Mouse (Mus musculus) forebrain, postnatal 0 days (tissue): ENCODE data around the gene Gm19345. TPM values are rescaled to one million over a fixed set of nuclear protein-coding genes. Genes with fewer than 3 reads are reported as not detected.
A peak's percentile ranks its signal among the peaks of the same experiment; 100 is the strongest.

Source experiments
- ATAC-seq: fragments of 200-750 bp; cut with Nextera tagmentation; 2 replicates; pipeline ENCODE4 v1.8.0; 2017; ENCODE audit warnings: mild to moderate bottlenecking, moderate library complexity
- DNase-seq: peaks from one replicate; pipeline ENCODE4 v3.0.0-alpha.2; 2015
- H3K27ac ChIP-seq: fragments of 300-500 bp; sonication (generic); 2 replicates; pipeline ENCODE4 v1.5.1; 2014; ENCODE audit warnings: low read depth, mild to moderate bottlenecking, antibody characterized with exemption, low read length, moderate library complexity, mixed read lengths
- H3K27me3 ChIP-seq: fragments of 300-500 bp; sonication (generic); 2 replicates; pipeline ENCODE4 v1.6.1; 2014; ENCODE audit warnings: mild to moderate bottlenecking, low read length, mixed read lengths; ENCODE audit not compliant: insufficient read depth
- H3K36me3 ChIP-seq: fragments of 300-500 bp; sonication (generic); 2 replicates; pipeline ENCODE4 v1.6.1; 2014; ENCODE audit warnings: mild to moderate bottlenecking, moderate library complexity; ENCODE audit not compliant: insufficient read depth
- H3K4me1 ChIP-seq: fragments of 300-500 bp; sonication (generic); 2 replicates; pipeline ENCODE4 v1.6.1; 2014; ENCODE audit warnings: antibody characterized with exemption; ENCODE audit not compliant: insufficient read depth
- H3K4me2 ChIP-seq: fragments of 300-500 bp; sonication (generic); 2 replicates; pipeline ENCODE4 v1.6.1; 2014; ENCODE audit warnings: low read depth, mild to moderate bottlenecking, moderate library complexity
- H3K4me3 ChIP-seq: fragments of 300-500 bp; sonication (generic); 2 replicates; pipeline ENCODE4 v1.5.1; 2014; ENCODE audit warnings: low read depth, low read length, mixed read lengths
- H3K9ac ChIP-seq: fragments of 300-500 bp; sonication (generic); 2 replicates; pipeline ENCODE4 v1.6.1; 2014; ENCODE audit warnings: mild to moderate bottlenecking
- H3K9me3 ChIP-seq: fragments of 300-500 bp; sonication (generic); 2 replicates; pipeline ENCODE4 v1.6.1; 2016; ENCODE audit warnings: low read length
- CTCF ChIP-seq: sonication (generic); IDR thresholded peaks from 2 replicates; pipeline ENCODE4 v1.5.1; 2016; ENCODE audit warnings: antibody characterized with exemption, control low read depth, low read depth
- WGBS: fragments of 180-500 bp; shearing (Covaris S2); extraction: QIAGEN DNeasy Blood & Tissue Kit; methylation state at CpG from one replicate; pipeline ENCODE4 v1.1.7; 2014; 5-methylcytosine and 5-hydroxymethylcytosine counted together
- polyA plus RNA-seq: library from polyadenylated mRNA; unstranded; fragments of >200 nt; fragmentation: Nextera tagmentation; extraction: Ambion mirVana; gene quantifications from 2 replicates; pipeline ENCODE4 v1.2.1, GENCODE M21; 2015
- total RNA-seq: library from RNA; depleted of rRNA; stranded (reverse); fragments of >200 nt; gene quantifications from 2 replicates; pipeline ENCODE4 v1.2.3, GENCODE M21; 2014; rRNA removed

Gene Gm19345
- total and polyA plus RNA-seq, 2 experiments from 2014 or later = 16.4 to 33.3 TPM

DNA sequence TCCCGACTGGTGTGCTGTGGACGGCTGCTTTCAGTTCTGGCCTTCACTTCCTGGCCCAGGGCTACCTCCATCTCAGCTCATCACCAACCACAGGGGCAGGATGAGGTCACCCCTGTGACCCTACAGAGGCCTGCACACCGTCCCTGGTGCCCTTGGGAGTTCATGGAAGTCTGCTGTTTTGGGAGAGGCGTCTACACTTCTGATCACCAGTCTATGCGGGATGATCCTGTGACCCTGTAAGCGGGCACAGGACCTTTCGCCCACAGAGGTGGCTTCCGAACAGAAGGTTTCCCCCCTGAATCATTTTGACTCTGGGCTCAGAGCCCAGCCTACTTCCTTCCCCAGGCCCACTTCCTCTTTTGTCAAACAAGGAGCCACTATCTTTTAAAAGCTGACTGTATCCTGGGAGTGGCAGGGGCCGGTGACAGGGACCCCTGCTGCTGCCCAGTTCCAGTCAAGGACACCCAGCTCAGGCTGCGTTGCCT is 19.4 kb downstream of the Gm19345 start:
- H3K4me2 ChIP-seq = no peak overlapping the region
- H3K4me3 ChIP-seq = no peak overlapping the region
- DNase-seq = no peak
- WGBS = 70% methylated on average over 10 of the region's 10 CpGs
- no peaks in the 10 kb centered on the region for H3K36me3 ChIP-seq
- H3K27me3 ChIP-seq = no peaks in the 10 kb centered on the region
- H3K9me3 ChIP-seq = no peaks in the 10 kb centered on the region
- ATAC-seq = no peak
- H3K27ac ChIP-seq = no peak overlapping the region
- no peaks in the 10 kb centered on the region for H3K4me1 ChIP-seq
- TF ChIP-seq CTCF = no peak
- no peak overlapping the region for H3K9ac ChIP-seq

- no peak overlapping the region for H3K9ac ChIP-seq
- 47% methylated on average over 5 of the region's 5 CpGs for WGBS
These were observed 20.3 kb downstream of the Gm19345 start for GRCm38 (mm10) chr7:19871943-19872601.

GRCm38 (mm10) chr7:19875948-19876682 is 24.3 kb downstream of the Gm19345 start:
- no peak overlapping the region for H3K9ac ChIP-seq
- ATAC-seq (peak; percentile 80), DNase-seq (peak; percentile 63)
- H3K9me3 ChIP-seq = no peaks in the 10 kb centered on the region
- H3K4me3 ChIP-seq = no peak overlapping the region
- H3K4me1 ChIP-seq = no peaks in the 10 kb centered on the region
- H3K4me2 ChIP-seq = no peak overlapping the region
- 51% methylated on average over 13 of the region's 13 CpGs for WGBS
- H3K36me3 ChIP-seq = no peaks in the 10 kb centered on the region
- no peak overlapping the region for H3K27ac ChIP-seq
- TF ChIP-seq CTCF = peak; percentile 82
- no peaks in the 10 kb centered on the region for H3K27me3 ChIP-seq

More at GRCm38 (mm10) chr7:19871943-19872601, 20.3 kb downstream of the Gm19345 start:
- DNase-seq = no peak
- H3K4me3 ChIP-seq = no peak overlapping the region
- peak; percentile 43 for TF ChIP-seq CTCF
- ATAC-seq = no peak
- no peak overlapping the region for H3K27ac ChIP-seq
- H3K27me3 ChIP-seq = no peaks in the 10 kb centered on the region
- H3K4me1 ChIP-seq = no peaks in the 10 kb centered on the region
- no peaks in the 10 kb centered on the region for H3K36me3 ChIP-seq
- no peak overlapping the region for H3K4me2 ChIP-seq
- H3K9me3 ChIP-seq = no peaks in the 10 kb centered on the region

GRCm38 (mm10) chr7:19876781-19877425 is 25.1 kb downstream of the Gm19345 start:
- ATAC-seq (no peak), DNase-seq (no peak)
- 60% methylated on average over 14 of the region's 14 CpGs for WGBS
- Histone ChIP-seq H3K4me1 (no peaks in the 10 kb centered on the region), H3K4me2 (no peak overlapping the region), H3K27ac (no peak overlapping the region), H3K4me3 (no peak overlapping the region), H3K27me3 (no peaks in the 10 kb centered on the region), H3K9me3 (no peaks in the 10 kb centered on the region), H3K36me3 (no peaks in the 10 kb centered on the region), H3K9ac (no peak overlapping the region)
- no peak for TF ChIP-seq CTCF

DNA sequence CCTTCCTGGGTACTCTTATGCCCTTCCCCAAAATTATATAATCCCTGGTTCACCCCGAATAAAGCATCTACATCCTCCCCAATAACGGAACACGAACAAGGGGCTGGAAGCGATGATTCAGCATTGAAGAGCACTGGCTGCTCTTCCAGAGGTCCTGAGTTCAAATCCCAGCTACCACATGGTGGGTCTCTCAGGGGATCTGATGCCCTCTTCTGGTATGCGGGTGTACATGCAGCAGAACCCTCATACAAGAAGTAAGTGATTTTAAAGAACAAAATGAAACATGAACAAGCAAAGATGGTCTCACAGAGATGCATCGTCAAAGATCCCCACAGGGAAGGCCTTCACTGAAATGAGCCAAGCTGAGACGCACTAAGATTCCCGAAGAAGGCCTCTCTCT is 29.0 kb downstream of the Gm19345 start:
- WGBS = 85% methylated on average over 8 of the region's 8 CpGs
- no peak overlapping the region for H3K4me2 ChIP-seq
- DNase-seq = no peak
- no peak for TF ChIP-seq CTCF
- H3K27me3 ChIP-seq = no peaks in the 10 kb centered on the region
- no peak overlapping the region for H3K4me3 ChIP-seq
- H3K27ac ChIP-seq = no peak overlapping the region
- no peak overlapping the region for H3K9ac ChIP-seq
- no peaks in the 10 kb centered on the region for H3K4me1 ChIP-seq
- H3K36me3 ChIP-seq = no peaks in the 10 kb centered on the region
- no peaks in the 10 kb centered on the region for H3K9me3 ChIP-seq
- ATAC-seq = no peak

DNA sequence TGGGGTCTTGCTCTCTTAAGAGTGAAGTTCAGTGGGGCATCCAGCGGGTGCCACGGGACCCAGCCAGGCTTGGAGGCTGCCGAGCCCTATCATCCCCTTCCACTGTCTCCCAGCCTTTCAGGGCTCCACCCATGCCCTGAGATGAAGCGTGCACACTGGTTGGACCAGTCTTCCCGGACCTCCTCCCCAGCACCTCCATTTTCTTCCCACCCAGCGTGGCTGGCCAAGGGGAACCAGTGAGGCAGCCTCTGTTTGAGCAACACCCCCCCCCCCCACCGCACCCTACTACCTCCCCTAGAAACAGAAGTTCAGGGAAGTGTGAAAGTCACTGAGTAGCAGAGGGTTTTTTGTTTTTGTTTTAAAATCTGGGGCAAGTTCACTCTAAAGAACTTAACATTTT is 36.0 kb downstream of the Gm19345 start, which contains the start of gene Ceacam19:
Gene Ceacam19 (minus strand): TSS at position 117 of the 400 bp plus-strand sequence.
- Histone ChIP-seq H3K4me2 (no peak within 1 kb of the TSS), H3K9ac (no peak within 1 kb of the TSS), H3K4me1 (no peaks in the 10 kb centered on the region), H3K27ac (no peak within 1 kb of the TSS), H3K9me3 (no peaks in the 10 kb centered on the region), H3K27me3 (no peaks in the 10 kb centered on the region), H3K4me3 (no peak within 1 kb of the TSS), H3K36me3 (no peaks in the 10 kb centered on the region)
- no peak for DNase-seq
- WGBS = 72% methylated on average over 7 of the region's 7 CpGs
- ATAC-seq = no peak
- TF ChIP-seq CTCF = no peak

DNA sequence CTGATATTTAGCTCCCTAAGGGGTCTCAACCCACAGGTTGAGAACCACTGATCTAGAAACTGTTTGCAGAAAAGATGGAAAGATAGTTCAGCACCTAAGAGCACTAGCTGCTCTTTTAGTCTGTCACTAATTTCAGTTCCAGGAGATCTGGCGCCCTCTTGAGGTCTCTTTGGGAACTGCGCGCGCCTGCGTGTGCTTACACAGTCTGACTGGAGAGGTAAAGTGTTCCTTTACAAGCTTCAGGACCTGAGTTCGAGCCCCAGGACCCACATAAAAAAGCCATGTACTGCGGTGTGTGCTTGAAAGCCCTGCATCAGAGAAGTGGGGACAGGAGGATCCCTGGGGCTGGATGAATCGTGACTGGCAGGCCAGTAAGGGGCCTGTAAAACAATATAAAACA is 38.1 kb downstream of the Gm19345 start:
- Histone ChIP-seq H3K9ac (no peak overlapping the region), H3K27me3 (no peaks in the 10 kb centered on the region), H3K9me3 (no peaks in the 10 kb centered on the region), H3K4me3 (no peak overlapping the region), H3K4me2 (no peak overlapping the region), H3K27ac (no peak overlapping the region), H3K4me1 (no peaks in the 10 kb centered on the region), H3K36me3 (no peaks in the 10 kb centered on the region)
- peak; percentile 61 for TF ChIP-seq CTCF
- peak; percentile 34 for DNase-seq
- ATAC-seq = no peak
- 50% methylated on average over 8 of the region's 8 CpGs for WGBS

Other genes starting within 250 kb of the Gm19345 start
- gene Clasrp, start 247.5 kb upstream of the Gm19345 start, total RNA-seq = 56.0 and 89.0 TPM in 2 replicates
- gene Clasrp, start 247.5 kb upstream of the Gm19345 start, polyA plus RNA-seq = 50.1 and 56.8 TPM in 2 replicates
- 6.5 and 6.9 TPM in 2 replicates for gene Relb, start 222.6 kb upstream of the Gm19345 start, total RNA-seq
- gene Relb, start 222.6 kb upstream of the Gm19345 start, polyA plus RNA-seq = 4.5 and 5.4 TPM in 2 replicates
- gene Clptm1, start 187.0 kb upstream of the Gm19345 start, total RNA-seq = 93.2 and 109 TPM in 2 replicates
- gene Clptm1, start 187.0 kb upstream of the Gm19345 start, polyA plus RNA-seq = 111 and 136 TPM in 2 replicates
- gene Apoc2, start 174.1 kb upstream of the Gm19345 start, total RNA-seq = 0.86 TPM in 1 of 2 replicates, not detected in the other
- gene Apoc2, start 174.1 kb upstream of the Gm19345 start, polyA plus RNA-seq = 0.50 TPM in 1 of 2 replicates, not detected in the other
- not detected in 2 replicates for gene Gm44805, start 170.6 kb upstream of the Gm19345 start, total RNA-seq
- gene Gm44805, start 170.6 kb upstream of the Gm19345 start, polyA plus RNA-seq = not detected in 2 replicates
- gene Apoc4, start 170.5 kb upstream of the Gm19345 start, total RNA-seq = not detected in 2 replicates
- not detected in 2 replicates for gene Apoc4, start 170.5 kb upstream of the Gm19345 start, polyA plus RNA-seq
- gene Apoc1, start 159.3 kb upstream of the Gm19345 start, total RNA-seq = 2.1 and 5.3 TPM in 2 replicates
- 3.0 and 5.5 TPM in 2 replicates for gene Apoc1, start 159.3 kb upstream of the Gm19345 start, polyA plus RNA-seq
- gene Apoe, start 152.8 kb upstream of the Gm19345 start, total RNA-seq = 1,116 and 1,436 TPM in 2 replicates
- gene Apoe, start 152.8 kb upstream of the Gm19345 start, polyA plus RNA-seq = 1,283 and 1,495 TPM in 2 replicates
- 98.9 and 113 TPM in 2 replicates for gene Tomm40, start 136.6 kb upstream of the Gm19345 start, total RNA-seq
- 146 and 147 TPM in 2 replicates for gene Tomm40, start 136.6 kb upstream of the Gm19345 start, polyA plus RNA-seq
- 44.2 and 44.7 TPM in 2 replicates for gene Nectin2, start 101.5 kb upstream of the Gm19345 start, total RNA-seq
- 47.2 and 48.7 TPM in 2 replicates for gene Nectin2, start 101.5 kb upstream of the Gm19345 start, polyA plus RNA-seq
- 12.2 and 19.5 TPM in 2 replicates for gene Bcam, start 81.0 kb upstream of the Gm19345 start, total RNA-seq
- gene Bcam, start 81.0 kb upstream of the Gm19345 start, polyA plus RNA-seq = 10.9 and 12.7 TPM in 2 replicates
- 0.38 and 1.1 TPM in 2 replicates for gene Cblc, start 55.2 kb upstream of the Gm19345 start, total RNA-seq
- 0.67 and 0.84 TPM in 2 replicates for gene Cblc, start 55.2 kb upstream of the Gm19345 start, polyA plus RNA-seq
- gene Bcl3, start 29.2 kb upstream of the Gm19345 start, total RNA-seq = 0.43 and 0.77 TPM in 2 replicates
- gene Bcl3, start 29.2 kb upstream of the Gm19345 start, polyA plus RNA-seq = 0.28 and 0.86 TPM in 2 replicates
- gene Ceacam16, start 9.3 kb downstream of the Gm19345 start, total RNA-seq = not detected in 2 replicates
- 0.53 and 0.84 TPM in 2 replicates for gene Ceacam16, start 9.3 kb downstream of the Gm19345 start, polyA plus RNA-seq
- gene Ceacam19, start 36.0 kb downstream of the Gm19345 start, total RNA-seq = not detected in 2 replicates
- not detected in 2 replicates for gene Ceacam19, start 36.0 kb downstream of the Gm19345 start, polyA plus RNA-seq
- 12.0 and 12.8 TPM in 2 replicates for gene Pvr, start 69.2 kb downstream of the Gm19345 start, total RNA-seq
- gene Pvr, start 69.2 kb downstream of the Gm19345 start, polyA plus RNA-seq = 4.2 and 6.1 TPM in 2 replicates
- not detected in 2 replicates for gene Igsf23, start 98.8 kb downstream of the Gm19345 start, total RNA-seq
- gene Igsf23, start 98.8 kb downstream of the Gm19345 start, polyA plus RNA-seq = not detected in 2 replicates
- gene Ceacam20, start 113.4 kb downstream of the Gm19345 start, total RNA-seq = not detected in 2 replicates
- gene Ceacam20, start 113.4 kb downstream of the Gm19345 start, polyA plus RNA-seq = not detected in 2 replicates
- not detected in 2 replicates for gene Nlrp9b, start 139.5 kb downstream of the Gm19345 start, total RNA-seq
- gene Nlrp9b, start 139.5 kb downstream of the Gm19345 start, polyA plus RNA-seq = not detected in 2 replicates
- not detected in 2 replicates for gene Vmn1r91, start 247.7 kb downstream of the Gm19345 start, total RNA-seq
- gene Vmn1r91, start 247.7 kb downstream of the Gm19345 start, polyA plus RNA-seq = not detected in 2 replicates